Mouse (Mus musculus) CH12F3 (cell line): ENCODE measurements around the gene Sptan1.

Source experiments
- in situ Hi-C: fragments of 300-500 bp; cut with MboI; formaldehyde crosslinking; loops from 2 replicates; pipeline ENCODE4 v1.14.3; 2020; ENCODE audit warnings: low sequenced_read_pairs

The Sptan1 gene

GRCm38 (mm10) chr2:30058418-30058817 lies 93.1 kb downstream of the Sptan1 start:
- in situ Hi-C loops = no loop called here

GRCm38 (mm10) chr2:30061215-30062166 lies 96.1 kb downstream of the Sptan1 start:
- in situ Hi-C loops = no loop called here

DNA sequence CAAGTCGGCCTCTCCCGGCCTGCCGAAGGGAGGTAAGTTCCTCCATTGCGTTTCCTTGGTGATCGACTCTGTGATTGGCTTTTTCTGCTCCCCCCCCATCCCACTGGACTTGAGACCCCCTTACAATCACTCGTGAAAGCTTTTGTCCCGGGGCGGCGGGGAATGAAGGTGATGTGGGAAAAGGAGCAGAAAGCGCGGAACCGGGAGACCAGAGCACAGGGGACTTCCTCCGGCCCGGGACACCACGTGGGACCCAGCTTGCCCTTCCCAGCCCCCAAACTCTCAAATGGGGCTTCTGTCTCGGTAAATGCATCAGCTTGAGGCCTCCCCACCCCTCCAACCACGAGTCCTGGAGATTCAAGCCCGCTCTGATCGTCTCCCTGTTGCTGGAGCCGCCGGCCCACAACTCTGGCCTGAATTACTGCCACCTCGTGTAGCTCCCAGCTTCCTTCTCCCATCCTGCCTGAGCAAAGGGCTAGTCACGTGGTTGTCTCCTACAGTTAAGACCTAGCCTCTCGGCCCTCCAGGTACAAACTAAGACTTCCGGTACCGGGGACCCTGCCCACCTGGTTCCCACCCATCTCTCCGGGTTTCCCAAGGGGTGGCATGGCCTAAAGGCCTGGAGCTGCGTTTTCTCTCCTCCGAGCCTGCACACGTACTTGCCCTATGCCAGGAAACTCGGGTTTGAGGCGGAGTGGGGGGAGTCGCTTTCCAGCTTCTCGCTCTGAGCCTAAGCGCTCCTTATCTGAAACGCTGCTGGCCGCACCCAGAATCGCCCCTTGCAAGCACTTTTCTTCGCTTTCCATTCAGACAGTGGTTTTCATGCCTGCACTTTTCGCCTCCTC lies 97.1 kb downstream of the Sptan1 start:
- in situ Hi-C loops = no loop called here

- in situ Hi-C loops = no loop called here
Measured at GRCm38 (mm10) chr2:30063235-30063634, 97.9 kb downstream of the Sptan1 start.

GRCm38 (mm10) chr2:30063791-30064190 lies 98.4 kb downstream of the Sptan1 start:
- in situ Hi-C loops = no loop called here

- in situ Hi-C loops = no loop called here
Measured at GRCm38 (mm10) chr2:30064298-30064697, 98.9 kb downstream of the Sptan1 start.

DNA sequence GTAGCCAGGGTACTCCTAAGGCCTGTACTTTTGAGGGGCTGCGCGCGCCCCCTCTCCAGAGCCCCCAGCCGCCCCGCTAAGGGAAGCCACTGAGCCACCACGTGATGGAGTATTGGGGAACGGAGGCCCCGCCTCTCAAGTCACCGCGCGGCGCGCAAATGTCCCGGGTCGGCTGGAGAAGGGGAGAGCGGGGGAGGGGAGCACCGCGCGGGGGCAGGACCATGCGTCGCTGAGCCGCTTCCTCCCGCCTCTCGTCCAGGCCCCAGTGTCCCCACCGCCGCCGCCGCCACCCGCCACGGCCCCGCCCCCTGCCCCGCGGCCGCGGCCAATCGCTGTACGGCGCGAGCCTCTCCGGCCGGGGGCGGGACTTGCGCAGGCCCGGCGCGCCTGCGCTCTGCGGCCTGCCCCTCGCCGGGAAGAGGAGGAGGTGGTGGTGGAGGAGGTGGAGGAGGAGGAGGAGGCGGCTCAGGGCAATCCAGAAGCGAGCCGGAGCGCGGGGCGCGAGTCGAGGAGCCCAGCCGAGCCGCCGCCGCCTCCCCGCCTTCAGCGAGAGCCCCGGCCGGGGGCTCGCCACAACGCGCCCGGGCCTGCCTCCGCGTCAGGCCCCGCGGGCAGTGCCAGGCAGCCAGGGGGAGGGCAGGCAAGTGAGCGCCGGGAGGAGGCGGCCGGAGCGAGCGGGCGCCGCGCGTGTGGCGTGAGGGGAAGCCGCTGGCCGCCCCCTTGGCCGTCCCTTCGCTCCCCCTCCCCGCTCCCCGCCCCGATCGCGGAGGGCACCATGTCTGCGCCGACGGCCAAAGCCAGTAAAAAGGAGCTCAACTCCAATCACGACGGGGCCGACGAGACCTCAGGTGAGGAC lies 100.9 kb downstream of the Sptan1 start:
- in situ Hi-C loops = no loop called here

GRCm38 (mm10) chr2:30067031-30067888 lies 101.9 kb downstream of the Sptan1 start:
- in situ Hi-C loops = no loop called here

GRCm38 (mm10) chr2:30067962-30068361 lies 102.6 kb downstream of the Sptan1 start:
- in situ Hi-C loops = no loop called here

- in situ Hi-C loops = no loop called here
Measured at GRCm38 (mm10) chr2:30072875-30073274, 107.5 kb downstream of the Sptan1 start.

GRCm38 (mm10) chr2:30073285-30073684 lies 107.9 kb downstream of the Sptan1 start:
- in situ Hi-C loops = no loop called here

DNA sequence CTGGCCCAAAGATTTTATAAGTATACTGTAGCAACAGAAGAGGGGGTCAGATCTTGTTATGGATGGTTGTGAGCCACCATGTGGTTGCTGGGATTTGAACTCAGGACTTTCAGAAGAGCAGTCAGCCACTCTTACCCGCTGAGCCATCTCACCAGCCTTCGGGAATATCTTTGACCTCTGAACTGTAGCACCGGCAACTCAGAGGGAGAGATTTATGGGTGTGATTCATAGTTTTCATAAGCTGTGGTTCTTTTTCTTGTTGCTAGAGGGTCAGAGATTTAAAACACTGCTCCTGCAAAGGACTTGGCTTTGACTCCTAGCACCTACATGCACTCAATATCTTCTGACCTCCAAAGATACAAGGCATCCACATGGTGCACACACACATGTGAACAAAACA lies 110.3 kb downstream of the Sptan1 start:
- in situ Hi-C loops = no loop called here

GRCm38 (mm10) chr2:30076439-30076838 lies 111.1 kb downstream of the Sptan1 start:
- in situ Hi-C loops = no loop called here

GRCm38 (mm10) chr2:30076959-30077358 lies 111.6 kb downstream of the Sptan1 start:
- in situ Hi-C loops = no loop called here

GRCm38 (mm10) chr2:30077502-30078348 lies 112.4 kb downstream of the Sptan1 start, which contains the start of gene Pkn3:
Pkn3 (plus strand) TSS chr2:30077684.
- in situ Hi-C loops = no loop called here

DNA sequence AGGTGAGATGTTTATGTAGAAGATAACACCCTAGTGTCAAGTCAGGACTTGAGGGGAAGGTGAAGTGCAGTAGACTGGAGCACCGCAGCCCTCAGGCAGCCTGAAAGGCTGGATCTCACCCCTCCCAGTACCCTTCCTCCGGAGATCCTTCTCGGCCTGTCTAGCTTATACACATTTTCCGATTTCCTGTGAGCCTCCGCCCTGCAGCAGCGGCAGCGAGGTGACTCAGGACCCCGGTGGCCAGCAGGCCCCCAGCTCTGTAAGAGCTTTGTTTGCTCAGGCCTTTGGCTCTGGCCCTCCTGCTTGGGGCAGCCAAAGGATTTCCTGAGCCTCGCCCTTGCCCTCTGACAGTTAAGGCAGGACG lies 113.0 kb downstream of the Sptan1 start:
- in situ Hi-C loops = no loop called here

DNA sequence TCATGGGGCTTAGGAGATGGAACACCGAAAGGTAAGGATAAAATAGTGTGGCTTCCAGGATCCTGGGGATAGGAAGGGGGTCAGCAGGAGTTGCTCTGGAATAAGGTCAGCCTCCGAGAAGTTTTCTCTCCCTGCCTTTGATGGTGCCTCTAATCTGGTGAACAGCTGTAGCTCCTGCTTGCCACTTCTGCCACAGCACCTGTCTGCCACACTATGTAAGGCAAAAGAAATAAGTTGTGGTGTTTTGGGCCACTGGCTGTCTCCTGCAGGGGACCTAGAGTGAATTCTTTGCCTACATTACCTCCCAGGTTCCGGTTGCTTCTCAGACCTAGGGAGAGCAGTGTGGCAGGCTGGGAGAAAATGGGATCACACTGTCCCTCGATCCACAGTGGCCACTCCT lies 113.4 kb downstream of the Sptan1 start:
- in situ Hi-C loops = no loop called here

- in situ Hi-C loops = no loop called here
Measured at GRCm38 (mm10) chr2:30080181-30080800, 114.9 kb downstream of the Sptan1 start.
